In genomic region chr16:38392126-38392894, GRCm38 (mm10) we compare ENCODE assay signal across 12 mouse cellular contexts. TPM values are rescaled to one million over a fixed set of nuclear protein-coding genes. Genes with fewer than 3 reads are reported as not detected.
DNase-seq lines count a peak whose midpoint lies in the region; ATAC-seq and TF ChIP-seq lines count a peak whose summit lies in the region.
"Had no signal": no experiment of that assay in that cellular context is flagged by ENCODE, and none has a peak within 500 bp of the region (broad histone marks: within the 10 kb centered on the region; RNA-seq: fewer than 3 reads in every experiment).

No protein-coding gene starts in this region.

- no peak overlapping the region for H3K4me3 ChIP-seq in limb, embryonic 14.5 days (replicated peaks; ENCODE audit: low read length)
- H3K4me3 ChIP-seq in limb, embryonic 10.5 days, result no peak overlapping the region
- no peak overlapping the region for H3K4me3 ChIP-seq in kidney, postnatal 0 days (replicated peaks; ENCODE audit: low read depth, low read length)
- H3K4me3 ChIP-seq in stomach, postnatal 0 days (ENCODE audit: low read depth, low read length), result no peak overlapping the region
- H3K4me3 ChIP-seq in midbrain, embryonic 10.5 days, result no peak overlapping the region

- no peaks in the 10 kb centered on the region for H3K36me3 ChIP-seq in limb, embryonic 14.5 days (ENCODE audit: control insufficient read depth, insufficient read depth, low read length)
- no peaks in the 10 kb centered on the region for H3K36me3 ChIP-seq in limb, embryonic 10.5 days
- H3K36me3 ChIP-seq in kidney, postnatal 0 days (ENCODE audit: insufficient read depth, low read length), result no peaks in the 10 kb centered on the region
- H3K36me3 ChIP-seq in stomach, postnatal 0 days (ENCODE audit: control insufficient read depth, insufficient read depth, low read length), result no peaks in the 10 kb centered on the region
- no peaks in the 10 kb centered on the region for H3K36me3 ChIP-seq in midbrain, embryonic 10.5 days

- no peaks in the 10 kb centered on the region for H3K9me3 ChIP-seq in limb, embryonic 14.5 days (ENCODE audit: control insufficient read depth, low read length)
- H3K9me3 ChIP-seq in limb, embryonic 10.5 days (replicated peaks), result no peaks in the 10 kb centered on the region
- no peaks in the 10 kb centered on the region for H3K9me3 ChIP-seq in kidney, postnatal 0 days (replicated peaks; ENCODE audit: low read length)
- H3K9me3 ChIP-seq in stomach, postnatal 0 days (ENCODE audit: control insufficient read depth, low read length), result no peaks in the 10 kb centered on the region
- no peaks in the 10 kb centered on the region for H3K9me3 ChIP-seq in midbrain, embryonic 10.5 days (replicated peaks)

- H3K4me2 ChIP-seq in limb, embryonic 14.5 days (replicated peaks; ENCODE audit: low read depth, low read length, severe bottlenecking), result no peak overlapping the region
- H3K4me2 ChIP-seq in kidney, postnatal 0 days (ENCODE audit: low read length), result peak overlapping the region; percentile 14; the same call in 1 of the 2 replicates
- no peak overlapping the region for H3K4me2 ChIP-seq in stomach, postnatal 0 days (replicated peaks; ENCODE audit: low read depth)
- H3K4me2 ChIP-seq: midbrain, embryonic 11.5 days had no signal

- no peak for TF ChIP-seq CTCF in kidney, postnatal 0 days (IDR thresholded peaks at IDR 0.05; ENCODE audit: low read depth)
- TF ChIP-seq CTCF in stomach, postnatal 0 days (IDR thresholded peaks at IDR 0.05; ENCODE audit: low read depth), result no peak

- no peak for TF ChIP-seq EP300 in stomach, postnatal 0 days (optimal IDR thresholded peaks at IDR 0.05)

- no peak overlapping the region for H3K9ac ChIP-seq in limb, embryonic 14.5 days (ENCODE audit: low read depth, low read length, severe bottlenecking)
- no peak overlapping the region for H3K9ac ChIP-seq in kidney, postnatal 0 days (ENCODE audit: low read depth, low read length)
- H3K9ac ChIP-seq in stomach, postnatal 0 days (ENCODE audit: low read length), result no peak overlapping the region

- no peaks in the 10 kb centered on the region for H3K27me3 ChIP-seq in limb, embryonic 14.5 days (ENCODE audit: control insufficient read depth, insufficient read depth, low read length)
- H3K27me3 ChIP-seq in limb, embryonic 10.5 days (ENCODE audit: low read depth, poor library complexity, severe bottlenecking), result no peaks in the 10 kb centered on the region
- no peaks in the 10 kb centered on the region for H3K27me3 ChIP-seq in kidney, postnatal 0 days (ENCODE audit: insufficient read depth, low read length)
- no peaks in the 10 kb centered on the region for H3K27me3 ChIP-seq in stomach, postnatal 0 days (ENCODE audit: control insufficient read depth, insufficient read depth, low read length)
- H3K27me3 ChIP-seq in midbrain, embryonic 10.5 days (ENCODE audit: low read depth, poor library complexity, severe bottlenecking), result no peaks in the 10 kb centered on the region

- TF ChIP-seq POLR2A in limb, embryonic 14.5 days (IDR thresholded peaks at IDR 0.05; ENCODE audit: borderline replicate concordance, extremely low read depth, insufficient read depth, insufficient read length), result no peak

- H3K27ac ChIP-seq in limb, embryonic 14.5 days (replicated peaks; ENCODE audit: low read depth, low read length), result no peak overlapping the region
- no peak overlapping the region for H3K27ac ChIP-seq in limb, embryonic 10.5 days
- no peak overlapping the region for H3K27ac ChIP-seq in kidney, postnatal 0 days
- no peak overlapping the region for H3K27ac ChIP-seq in stomach, postnatal 0 days (replicated peaks)
- no peak overlapping the region for H3K27ac ChIP-seq in midbrain, embryonic 10.5 days (replicated peaks)

- WGBS in limb, embryonic 14.5 days, result 72% methylated on average over 23 of the region's 23 CpGs
- 88% methylated on average over 23 of the region's 23 CpGs for WGBS in limb, embryonic 10.5 days
- 58% methylated on average over 23 of the region's 23 CpGs for WGBS in kidney, postnatal 0 days
- 77% methylated on average over 23 of the region's 23 CpGs for WGBS in stomach, postnatal 0 days
- WGBS in midbrain, embryonic 10.5 days, result 85% methylated on average over 23 of the region's 23 CpGs

- H3K4me1 ChIP-seq in limb, embryonic 14.5 days (ENCODE audit: control insufficient read depth, insufficient read depth, low read length), result peaks cover 8% of the 10 kb centered on the region
- peaks cover 4% of the 10 kb centered on the region; the same call in 1 of the 2 replicates for H3K4me1 ChIP-seq in limb, embryonic 10.5 days
- H3K4me1 ChIP-seq in kidney, postnatal 0 days (replicated peaks; ENCODE audit: insufficient read depth, low read length), result peaks cover 6% of the 10 kb centered on the region; the same call in 1 of the 2 replicates
- no peaks in the 10 kb centered on the region for H3K4me1 ChIP-seq in stomach, postnatal 0 days (replicated peaks; ENCODE audit: control insufficient read depth, insufficient read depth)
- no peaks in the 10 kb centered on the region for H3K4me1 ChIP-seq in midbrain, embryonic 10.5 days

- peak; percentile 21 for ATAC-seq in limb, embryonic 14.5 days (ENCODE audit: low FRiP score, low read depth)
- ATAC-seq in kidney, postnatal 0 days (replicated peaks; ENCODE audit: low FRiP score, low read depth), result no peak
- ATAC-seq in stomach, postnatal 0 days (ENCODE audit: low FRiP score, low TSS enrichment), result no peak
- no peak for ATAC-seq in monocyte, adult 5-6 weeks (replicated peaks; ENCODE audit: insufficient number of reproducible peaks, low FRiP score, low TSS enrichment, poor library complexity, severe bottlenecking)

- peak; percentile 14 for DNase-seq in limb, embryonic 14.5 days (ENCODE audit: low spot score)
- no peak for DNase-seq in limb, embryonic 10.5 days (ENCODE audit: low spot score)
- peak; percentile 90 to 91 for DNase-seq in heart, adult 9 months (ENCODE audit: low spot score in 2 of 2)
- DNase-seq in kidney, postnatal 0 days (ENCODE audit: low spot score), result peak; percentile 45
- peak; percentile 25 for DNase-seq in stomach, postnatal 0 days (ENCODE audit: low spot score)
- DNase-seq in spleen, postnatal 4 days (ENCODE audit: low spot score in 2 of 2), result no peak
- DNase-seq in midbrain, embryonic 10.5 days (ENCODE audit: low spot score), result no peak
- DNase-seq: layer of hippocampus, postnatal 36 days had no signal

RNA-seq across cellular contexts. Expression of gene Popdc2, which starts 30.3 kb away (rescaled TPM):
- 4.6 and 6.0 TPM in 2 replicates for polyA plus RNA-seq in limb, embryonic 14.5 days (2012; rRNA removed)
- 4.2 TPM in 2 replicates for polyA plus RNA-seq in limb, embryonic 14.5 days (2014; fragmentation: Nextera tagmentation; extraction: Ambion mirVana)
- 1.3 and 3.1 TPM in 2 replicates for polyA plus RNA-seq in limb, embryonic 10.5 days (2016; fragmentation: Nextera tagmentation; extraction: Ambion mirVana)
- polyA plus RNA-seq in kidney, postnatal 0 days (2015; fragmentation: Nextera tagmentation; extraction: Ambion mirVana), result 0.46 and 0.55 TPM in 2 replicates
- polyA plus RNA-seq in stomach, postnatal 0 days (2015; fragmentation: Nextera tagmentation; extraction: Ambion mirVana), result 10.4 and 11.5 TPM in 2 replicates
- polyA plus RNA-seq in midbrain, embryonic 10.5 days (2016; fragmentation: Nextera tagmentation; extraction: Ambion mirVana), result 0.75 and 1.3 TPM in 2 replicates
- not detected in 3 replicates for total RNA-seq in monocyte, adult 5-6 weeks (2017)

RNA-seq across cellular contexts. Expression of gene Pla1a, which starts 40.6 kb away (rescaled TPM):
- polyA plus RNA-seq in limb, embryonic 14.5 days (2012; rRNA removed), result 0.85 and 1.1 TPM in 2 replicates
- polyA plus RNA-seq in limb, embryonic 14.5 days (2014; fragmentation: Nextera tagmentation; extraction: Ambion mirVana), result 0.36 and 0.41 TPM in 2 replicates
- polyA plus RNA-seq in limb, embryonic 10.5 days (2016; fragmentation: Nextera tagmentation; extraction: Ambion mirVana), result 0.11 TPM in 1 of 2 replicates, not detected in the other
- polyA plus RNA-seq in kidney, postnatal 0 days (2015; fragmentation: Nextera tagmentation; extraction: Ambion mirVana), result 36.5 and 36.8 TPM in 2 replicates
- 0.11 and 0.34 TPM in 2 replicates for polyA plus RNA-seq in stomach, postnatal 0 days (2015; fragmentation: Nextera tagmentation; extraction: Ambion mirVana)
- 0.07 and 0.11 TPM in 2 replicates for polyA plus RNA-seq in midbrain, embryonic 10.5 days (2016; fragmentation: Nextera tagmentation; extraction: Ambion mirVana)
- total RNA-seq in monocyte, adult 5-6 weeks (2017), result not detected in 3 replicates
- total RNA-seq: MEL had no signal

RNA-seq across cellular contexts. Expression of gene Gm21987, which starts 45.5 kb away (rescaled TPM):
- polyA plus RNA-seq in limb, embryonic 14.5 days (2012; rRNA removed), result 0.78 TPM in 1 of 2 replicates, not detected in the other
- polyA plus RNA-seq in limb, embryonic 14.5 days (2014; fragmentation: Nextera tagmentation; extraction: Ambion mirVana), result not detected in 2 replicates
- not detected in 2 replicates for polyA plus RNA-seq in limb, embryonic 10.5 days (2016; fragmentation: Nextera tagmentation; extraction: Ambion mirVana)
- not detected in 2 replicates for polyA plus RNA-seq in kidney, postnatal 0 days (2015; fragmentation: Nextera tagmentation; extraction: Ambion mirVana)
- not detected in 2 replicates for polyA plus RNA-seq in stomach, postnatal 0 days (2015; fragmentation: Nextera tagmentation; extraction: Ambion mirVana)
- polyA plus RNA-seq in midbrain, embryonic 10.5 days (2016; fragmentation: Nextera tagmentation; extraction: Ambion mirVana), result not detected in 2 replicates
- total RNA-seq in monocyte, adult 5-6 weeks (2017), result not detected in 3 replicates
- total RNA-seq: layer of hippocampus, postnatal 36 days; MEL had no signal
- polyA plus RNA-seq: forebrain, embryonic 11.5 days; midbrain, embryonic 11.5 days had no signal

RNA-seq across cellular contexts. Expression of gene Cox17, which starts 45.5 kb away (rescaled TPM):
- polyA plus RNA-seq in limb, embryonic 14.5 days (2012; rRNA removed), result 50.0 and 83.6 TPM in 2 replicates
- polyA plus RNA-seq in limb, embryonic 14.5 days (2014; fragmentation: Nextera tagmentation; extraction: Ambion mirVana), result 107 and 124 TPM in 2 replicates
- polyA plus RNA-seq in limb, embryonic 10.5 days (2016; fragmentation: Nextera tagmentation; extraction: Ambion mirVana), result 119 and 132 TPM in 2 replicates
- polyA plus RNA-seq in kidney, postnatal 0 days (2015; fragmentation: Nextera tagmentation; extraction: Ambion mirVana), result 283 and 305 TPM in 2 replicates
- 301 and 327 TPM in 2 replicates for polyA plus RNA-seq in stomach, postnatal 0 days (2015; fragmentation: Nextera tagmentation; extraction: Ambion mirVana)
- 129 and 140 TPM in 2 replicates for polyA plus RNA-seq in midbrain, embryonic 10.5 days (2016; fragmentation: Nextera tagmentation; extraction: Ambion mirVana)
- 312 to 519 TPM (median 389 TPM) in 3 replicates for total RNA-seq in monocyte, adult 5-6 weeks (2017)

RNA-seq across cellular contexts. Expression of gene Maats1, which starts 50.4 kb away (rescaled TPM):
- 0.03 and 0.10 TPM in 2 replicates for polyA plus RNA-seq in limb, embryonic 14.5 days (2012; rRNA removed)
- 0.10 TPM in 1 of 2 replicates, not detected in the other for polyA plus RNA-seq in limb, embryonic 14.5 days (2014; fragmentation: Nextera tagmentation; extraction: Ambion mirVana)
- polyA plus RNA-seq in limb, embryonic 10.5 days (2016; fragmentation: Nextera tagmentation; extraction: Ambion mirVana), result 0.10 TPM in 1 of 2 replicates, not detected in the other
- 0.14 and 0.21 TPM in 2 replicates for polyA plus RNA-seq in kidney, postnatal 0 days (2015; fragmentation: Nextera tagmentation; extraction: Ambion mirVana)
- 0.27 and 0.44 TPM in 2 replicates for polyA plus RNA-seq in stomach, postnatal 0 days (2015; fragmentation: Nextera tagmentation; extraction: Ambion mirVana)
- 0.78 and 0.98 TPM in 2 replicates for polyA plus RNA-seq in midbrain, embryonic 10.5 days (2016; fragmentation: Nextera tagmentation; extraction: Ambion mirVana)
- total RNA-seq in monocyte, adult 5-6 weeks (2017), result 0.21 TPM in 1 of 3 replicates, not detected in the others
- total RNA-seq: MEL had no signal

Comparison
In these comparisons a context has a peak if more than half of its experiments do, and no peak if none do; other contexts are left out.
1. DNase-seq: peak in limb, embryonic 14.5 days (single experiment), heart, adult 9 months (2 of 2), kidney, postnatal 0 days (single experiment) and stomach, postnatal 0 days (single experiment); none in limb, embryonic 10.5 days (single experiment), spleen, postnatal 4 days (0 of 2) and midbrain, embryonic 10.5 days (single experiment).
2. RNA of gene Pla1a, which starts 40.6 kb away (polyA plus RNA-seq): 36.5 to 36.8 TPM in kidney, postnatal 0 days; 0.36 to 1.1 TPM in limb, embryonic 14.5 days, 0.11 TPM in limb, embryonic 10.5 days, 0.11 to 0.34 TPM in stomach, postnatal 0 days and 0.07 to 0.11 TPM in midbrain, embryonic 10.5 days; every median in the first group is over 10 times any median in the second.